Mouse (Mus musculus) naive thymus-derived CD4-positive, alpha-beta T cell, adult 2 months (primary cell): Measurements from ENCODE around the gene Rps6ka5.

Source experiments
- DNase-seq: peaks from one replicate; pipeline ENCODE4 v3.0.0-alpha.2; 2011; ENCODE audit warnings: low read depth

Gene Rps6ka5

DNA sequence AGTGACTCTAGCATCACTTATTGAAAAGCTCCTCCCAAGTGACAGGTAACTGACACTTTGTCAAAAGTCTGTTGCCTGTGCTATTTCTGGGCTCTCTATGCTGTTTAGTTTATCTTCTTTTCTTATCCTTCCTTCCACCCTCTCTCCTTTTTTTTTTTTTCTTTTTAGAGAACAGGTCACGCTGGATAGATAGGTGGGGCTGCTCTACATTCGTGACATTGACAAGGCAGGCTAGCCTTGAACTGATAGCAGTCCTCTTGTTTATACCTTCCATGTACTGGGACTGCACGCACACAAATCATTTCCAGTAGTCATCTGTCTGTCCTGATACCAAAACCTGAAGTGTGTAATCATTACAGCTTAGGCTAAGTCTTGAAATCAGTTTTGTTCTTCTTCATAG is 132.1 kb downstream of the Rps6ka5 start:
- DNase-seq, result no peak

DNA sequence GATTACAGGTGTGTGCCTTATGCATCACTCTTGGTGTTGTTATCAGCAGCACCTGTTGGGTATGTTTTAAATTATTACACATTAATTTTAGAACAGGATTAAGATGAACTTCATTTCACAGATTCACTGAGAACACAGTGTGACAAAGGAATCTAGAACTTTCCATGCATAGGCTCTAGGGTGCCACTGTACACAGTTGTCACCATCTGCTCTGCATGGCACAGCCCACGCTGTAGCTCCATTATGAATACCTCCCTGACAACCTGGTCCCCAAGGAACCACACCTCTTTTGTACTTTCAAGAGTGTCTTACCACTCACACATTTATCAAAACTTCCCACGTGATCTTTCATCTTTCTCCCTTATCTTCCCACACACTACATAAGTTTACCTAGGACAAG is 140.2 kb downstream of the Rps6ka5 start:
- DNase-seq, result no peak

DNA sequence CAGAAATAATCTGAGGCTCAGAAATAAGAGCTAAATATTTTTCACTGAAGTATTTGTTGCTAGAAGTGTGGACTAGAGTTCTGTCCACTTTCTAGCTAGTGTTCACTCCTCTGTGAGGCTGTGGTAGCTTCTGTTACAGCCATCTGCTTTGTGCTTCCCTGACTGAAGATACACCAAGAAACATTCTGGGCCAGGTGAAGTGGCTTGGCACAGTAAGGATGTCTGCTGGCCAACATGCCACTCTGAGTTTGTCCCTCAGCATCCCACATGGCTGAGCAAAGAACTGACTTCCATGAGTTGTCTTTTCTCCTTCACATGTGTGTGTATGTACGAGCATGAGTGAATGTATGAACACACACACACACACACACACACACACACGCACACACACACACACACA is 147.6 kb downstream of the Rps6ka5 start:
- no peak for DNase-seq

DNA sequence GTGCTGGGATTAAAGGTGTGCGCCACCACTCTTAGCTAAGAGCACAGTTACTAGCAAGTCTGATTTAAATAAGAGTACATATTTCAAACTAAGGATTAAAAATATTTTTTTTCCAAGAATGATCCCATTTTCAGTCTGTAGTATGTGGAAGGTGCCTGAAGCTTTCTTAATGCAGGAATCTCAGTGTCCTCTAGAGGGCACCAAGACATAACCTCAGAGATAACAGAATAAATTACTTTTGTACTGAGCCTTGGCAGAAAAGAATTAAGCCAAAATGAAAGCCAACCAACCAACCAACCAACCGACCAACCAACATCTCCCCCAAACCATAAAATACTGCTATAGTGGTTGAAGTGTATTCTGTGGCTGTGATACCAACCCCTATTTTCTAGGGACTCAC is 148.5 kb downstream of the Rps6ka5 start:
- DNase-seq, result peak; percentile 66

- peak; percentile 6 for DNase-seq
These were observed 151.0 kb downstream of the Rps6ka5 start for GRCm38 (mm10) chr12:100575739-100576138.

DNA sequence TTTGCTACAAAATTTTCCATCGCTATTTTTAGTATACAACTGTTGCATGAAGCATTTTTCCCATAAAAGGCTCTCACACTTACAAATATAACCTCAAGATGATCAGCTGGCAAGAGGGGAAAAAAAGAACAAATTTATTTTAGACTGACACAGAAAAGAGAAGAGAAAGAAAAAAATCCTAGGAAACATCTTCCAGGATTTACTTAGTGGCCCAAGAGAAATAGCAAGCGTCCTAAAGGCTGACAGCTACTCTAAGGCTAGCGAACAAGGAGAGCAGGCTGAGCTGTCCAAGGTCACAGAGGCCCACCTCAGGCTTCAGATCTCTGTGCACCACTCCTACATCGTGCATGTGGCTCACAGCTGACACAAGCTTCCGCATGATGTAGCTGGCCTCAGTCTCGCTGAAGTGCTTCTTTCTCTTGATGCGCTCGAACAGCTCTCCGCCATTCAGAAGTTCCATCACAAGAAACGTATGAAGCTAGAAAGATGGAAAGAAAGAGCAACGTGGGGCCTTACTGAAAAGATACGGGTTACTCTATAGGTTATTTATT is 156.2 kb downstream of the Rps6ka5 start:
- no peak for DNase-seq

DNA sequence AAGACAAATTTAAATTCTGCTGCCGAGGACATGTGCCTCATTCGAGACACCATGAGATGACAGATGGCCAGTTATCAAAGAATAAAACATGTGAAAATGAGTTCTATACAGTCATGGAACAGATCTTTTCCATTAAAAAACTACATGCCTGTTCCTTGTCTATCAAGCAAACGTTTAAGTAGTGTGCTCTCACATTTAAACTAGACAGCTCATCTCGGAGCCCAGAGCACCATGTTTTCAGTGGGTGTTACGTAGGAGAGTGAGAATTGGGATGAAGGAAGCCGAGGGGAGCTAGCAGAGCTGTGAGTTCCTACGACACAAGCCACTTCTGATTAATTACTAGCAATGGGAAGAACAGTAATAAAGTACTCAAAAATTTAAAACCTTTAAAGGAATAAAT is 158.0 kb downstream of the Rps6ka5 start:
- DNase-seq, result no peak

DNA sequence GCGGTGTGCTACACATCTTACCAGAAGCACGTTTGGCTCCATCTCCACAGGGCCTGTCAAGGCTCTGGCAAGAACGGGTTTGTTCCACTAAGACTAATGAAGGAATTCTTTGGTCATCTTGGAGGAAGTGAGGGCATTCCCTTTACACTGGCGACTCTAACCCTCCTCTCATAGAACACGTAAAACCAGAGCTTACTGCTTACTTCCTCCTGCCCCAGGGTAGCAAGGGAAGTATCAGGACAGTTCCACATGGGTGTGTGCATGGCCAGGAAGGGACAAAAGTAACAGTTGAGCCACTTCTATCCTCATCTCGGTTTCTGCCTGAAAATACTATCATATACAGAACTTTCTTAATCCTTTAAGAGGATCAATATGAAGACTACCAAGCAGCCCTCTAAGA is 158.7 kb downstream of the Rps6ka5 start:
- no peak for DNase-seq

GRCm38 (mm10) chr12:100567627-100568026 is 159.2 kb downstream of the Rps6ka5 start:
- no peak for DNase-seq

GRCm38 (mm10) chr12:100553675-100554074 is 173.1 kb downstream of the Rps6ka5 start:
- DNase-seq, result no peak

- no peak for DNase-seq
These were observed 174.8 kb downstream of the Rps6ka5 start for GRCm38 (mm10) chr12:100551972-100552371.

GRCm38 (mm10) chr12:100544194-100544567 is 182.6 kb downstream of the Rps6ka5 start:
- DNase-seq, result peak; percentile 75

GRCm38 (mm10) chr12:100543437-100544193 is 183.2 kb downstream of the Rps6ka5 start:
- no peak for DNase-seq

- no peak for DNase-seq
These were observed 184.3 kb downstream of the Rps6ka5 start for GRCm38 (mm10) chr12:100542494-100542893.

DNA sequence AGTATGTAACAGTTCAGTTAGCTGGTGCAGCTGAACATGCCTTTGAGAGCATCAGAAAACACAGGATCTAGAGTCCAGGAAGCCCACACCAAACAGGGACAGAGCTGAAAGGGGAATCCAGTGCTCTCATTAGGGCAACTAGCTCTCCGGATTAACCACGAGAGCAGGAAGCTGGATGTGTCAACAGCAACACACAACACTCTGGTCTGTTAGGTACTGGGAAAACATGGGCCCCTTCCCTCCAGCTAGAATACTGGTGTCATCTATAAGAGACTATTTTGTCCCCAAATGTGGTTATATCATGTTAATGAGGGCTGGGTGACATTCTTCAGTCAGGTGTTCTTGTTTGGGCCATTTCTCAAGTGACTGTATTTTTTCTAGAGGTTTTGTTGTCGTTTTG is 184.7 kb downstream of the Rps6ka5 start:
- no peak for DNase-seq

GRCm38 (mm10) chr12:100539158-100539714 is 187.5 kb downstream of the Rps6ka5 start:
- DNase-seq, result peak; percentile 36

- no peak for DNase-seq
These were observed 188.2 kb downstream of the Rps6ka5 start for GRCm38 (mm10) chr12:100538445-100539157.

DNA sequence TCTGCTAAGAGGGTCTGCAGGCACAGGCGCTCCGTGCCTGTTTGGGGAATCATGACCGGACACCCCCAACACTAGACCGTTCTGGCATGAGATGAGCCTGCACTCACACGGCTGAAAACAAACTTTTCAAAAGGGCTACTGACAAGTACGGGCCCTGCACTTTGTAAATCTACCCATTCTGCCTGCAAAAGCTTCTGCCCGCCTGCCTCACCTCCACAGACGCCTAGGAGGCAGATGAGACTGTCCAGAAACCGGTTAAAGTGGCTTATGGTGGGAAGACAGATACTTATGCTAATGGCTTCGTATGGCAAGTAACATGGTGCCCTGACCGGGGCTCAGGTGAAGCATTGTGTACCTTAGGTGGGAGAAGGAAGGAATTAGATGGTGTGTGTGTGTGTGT is 189.7 kb downstream of the Rps6ka5 start:
- DNase-seq, result no peak

- no peak for DNase-seq
These were observed 191.8 kb downstream of the Rps6ka5 start for GRCm38 (mm10) chr12:100535028-100535427.

- DNase-seq, result no peak
These were observed 192.8 kb downstream of the Rps6ka5 start for GRCm38 (mm10) chr12:100534028-100534427.

GRCm38 (mm10) chr12:100533209-100533608 is 193.6 kb downstream of the Rps6ka5 start:
- DNase-seq, result no peak

GRCm38 (mm10) chr12:100531740-100532139 is 195.0 kb downstream of the Rps6ka5 start:
- no peak for DNase-seq

DNA sequence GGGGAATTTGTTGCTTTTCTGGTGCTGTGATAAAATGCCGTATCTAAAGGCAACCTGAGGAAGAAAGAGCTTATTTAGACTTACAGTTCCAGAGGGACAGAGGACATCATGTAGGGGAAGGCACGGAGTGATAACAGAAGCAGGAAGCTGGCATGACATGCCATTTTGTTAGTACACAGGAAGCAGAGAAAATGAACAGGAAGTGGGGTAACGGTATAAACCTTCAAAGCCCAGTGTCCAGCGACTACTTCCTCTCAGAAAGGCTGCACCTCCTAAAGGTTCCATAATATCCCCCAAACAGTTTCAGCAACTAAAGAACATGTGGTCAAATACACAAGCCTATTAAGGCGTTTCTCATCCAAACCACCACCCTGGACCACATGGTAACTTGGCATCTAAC is 195.9 kb downstream of the Rps6ka5 start:
- DNase-seq, result peak; percentile 54
